ENCODE assay signal across 8 mouse cellular contexts in the genomic region with DNA sequence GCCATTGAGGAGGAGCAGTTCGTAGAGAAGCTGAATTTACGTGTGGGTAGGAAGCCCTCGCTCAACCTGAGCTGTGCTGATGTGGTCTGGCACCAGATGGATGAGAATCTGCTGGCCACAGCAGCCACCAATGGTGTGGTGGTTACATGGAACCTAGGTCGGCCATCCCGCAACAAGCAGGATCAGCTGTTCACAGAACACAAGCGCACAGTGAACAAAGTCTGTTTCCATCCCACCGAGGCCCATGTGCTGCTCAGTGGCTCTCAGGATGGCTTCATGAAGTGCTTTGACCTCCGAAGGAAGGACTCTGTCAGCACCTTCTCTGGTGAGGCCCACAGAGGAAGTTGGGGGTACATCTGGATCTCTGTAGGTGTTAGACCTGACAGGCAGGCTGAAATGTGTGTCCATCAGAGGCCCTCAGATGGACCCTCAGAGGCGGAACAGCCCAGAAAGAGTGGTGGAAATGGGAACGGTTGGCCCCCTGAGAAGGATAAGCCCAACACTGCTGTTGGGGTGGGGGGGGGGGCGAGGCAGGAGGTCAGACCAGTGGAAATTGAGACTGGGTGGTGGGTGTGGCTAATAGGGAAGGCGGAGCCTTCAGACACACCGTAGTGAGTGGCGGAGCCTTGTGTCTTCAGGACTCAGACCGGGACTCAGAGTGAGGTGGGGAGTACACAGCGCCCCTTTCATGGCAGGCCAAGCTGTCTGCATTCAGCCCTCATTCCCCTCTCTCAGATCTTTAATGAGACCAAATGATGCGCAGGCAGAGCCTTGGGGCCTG. TPM values are rescaled to one million over a fixed set of nuclear protein-coding genes. Genes with fewer than 3 reads are reported as not detected.
DNase-seq lines count a peak whose midpoint lies in the region; ATAC-seq and TF ChIP-seq lines count a peak whose summit lies in the region.

No protein-coding gene starts in this region.

- peak overlapping the region; percentile 96 for H3K4me3 ChIP-seq in thymus, adult 2 months (ENCODE audit: control insufficient read depth, insufficient read depth, low read length)
- H3K4me3 ChIP-seq in liver, embryonic 11.5 days (ENCODE audit: low read depth, low read length): peak overlapping the region; percentile 84
- peak overlapping the region; percentile 53 for H3K4me3 ChIP-seq in stomach, postnatal 0 days (ENCODE audit: low read depth, low read length)

- peak overlapping the region; percentile 89 for H3K4me2 ChIP-seq in liver, embryonic 11.5 days
- peak overlapping the region; percentile 68 for H3K4me2 ChIP-seq in stomach, postnatal 0 days (replicated peaks; ENCODE audit: low read depth)

- 82% methylated on average over 17 of the region's 17 CpGs for WGBS in thymus, adult 2 months
- WGBS in liver, embryonic 11.5 days: 56% methylated on average over 17 of the region's 17 CpGs
- 69% methylated on average over 16 of the region's 17 CpGs for WGBS in stomach, postnatal 0 days

- peak; percentile 44 for DNase-seq in cerebellum, adult 11-12 months
- no peak for DNase-seq in cerebellum, postnatal 10 days
- DNase-seq in thymus, adult 2 months: no peak
- no peak for DNase-seq in thymus, postnatal 14 days
- DNase-seq in liver, embryonic 11.5 days (ENCODE audit: low spot score): no peak
- peak; percentile 13 for DNase-seq in stomach, postnatal 0 days (ENCODE audit: low spot score)
- DNase-seq in gastrocnemius, adult 18-20 months (ENCODE audit: low spot score): no peak

- ATAC-seq in liver, embryonic 11.5 days (replicated peaks; ENCODE audit: low FRiP score): no peak; the same call in 1 of the 2 replicates
- no peak for ATAC-seq in stomach, postnatal 0 days (ENCODE audit: low FRiP score, low TSS enrichment)
- no peak for ATAC-seq in frontal cortex, adult (ENCODE audit: low TSS enrichment)

- no peaks in the 10 kb centered on the region for H3K36me3 ChIP-seq in thymus, adult 2 months (ENCODE audit: control insufficient read depth, insufficient read depth, low read length)
- peaks cover 20% of the 10 kb centered on the region for H3K36me3 ChIP-seq in liver, embryonic 11.5 days (ENCODE audit: control insufficient read depth, insufficient read depth, low read length)
- H3K36me3 ChIP-seq in stomach, postnatal 0 days (ENCODE audit: control insufficient read depth, insufficient read depth, low read length): peaks cover 7% of the 10 kb centered on the region

- H3K27ac ChIP-seq in thymus, adult 2 months (ENCODE audit: control insufficient read depth, insufficient read depth, low read length): no peak overlapping the region
- H3K27ac ChIP-seq in liver, embryonic 11.5 days (ENCODE audit: low read depth, low read length): no peak overlapping the region
- H3K27ac ChIP-seq in stomach, postnatal 0 days (replicated peaks): no peak overlapping the region

- peak overlapping the region; percentile 81 for H3K9ac ChIP-seq in liver, embryonic 11.5 days (ENCODE audit: low read depth, low read length)
- H3K9ac ChIP-seq in stomach, postnatal 0 days (ENCODE audit: low read length): peak overlapping the region; percentile 59

- TF ChIP-seq POLR2A in thymus, adult 2 months (IDR thresholded peaks at IDR 0.05; ENCODE audit: control insufficient read depth, extremely low read depth, insufficient read depth, low read length, poor library complexity): no peak

- H3K27me3 ChIP-seq in thymus, adult 2 months (ENCODE audit: control insufficient read depth, insufficient read depth, low read length): peaks cover 3% of the 10 kb centered on the region; the same call in 1 of the 2 replicates
- H3K27me3 ChIP-seq in liver, embryonic 11.5 days (replicated peaks; ENCODE audit: control insufficient read depth, insufficient read depth, low read length): peaks cover 18% of the 10 kb centered on the region
- H3K27me3 ChIP-seq in stomach, postnatal 0 days (ENCODE audit: control insufficient read depth, insufficient read depth, low read length): no peaks in the 10 kb centered on the region

- peaks cover 28% of the 10 kb centered on the region for H3K4me1 ChIP-seq in thymus, adult 2 months (replicated peaks; ENCODE audit: control insufficient read depth, insufficient read depth, low read length)
- H3K4me1 ChIP-seq in liver, embryonic 11.5 days (replicated peaks; ENCODE audit: control insufficient read depth, insufficient read depth, low read length): peaks cover 23% of the 10 kb centered on the region
- peaks cover 13% of the 10 kb centered on the region for H3K4me1 ChIP-seq in stomach, postnatal 0 days (replicated peaks; ENCODE audit: control insufficient read depth, insufficient read depth)

- TF ChIP-seq EP300 in stomach, postnatal 0 days (optimal IDR thresholded peaks at IDR 0.05): no peak

- H3K9me3 ChIP-seq in liver, embryonic 11.5 days (ENCODE audit: control insufficient read depth, low read length): no peaks in the 10 kb centered on the region
- H3K9me3 ChIP-seq in stomach, postnatal 0 days (ENCODE audit: control insufficient read depth, low read length): no peaks in the 10 kb centered on the region

- TF ChIP-seq CTCF in thymus, adult 2 months (IDR thresholded peaks at IDR 0.05; ENCODE audit: borderline replicate concordance, control insufficient read depth, extremely low read depth, insufficient read depth, low read length, poor library complexity): no peak
- TF ChIP-seq CTCF in stomach, postnatal 0 days (IDR thresholded peaks at IDR 0.05; ENCODE audit: low read depth): no peak

RNA-seq across cellular contexts. Expression of a gene that starts 1.1 kb away (rescaled TPM):
- 86.3 and 89.1 TPM in 2 replicates for polyA plus RNA-seq in thymus, adult 2 months (2012; rRNA removed)
- 29.8 and 31.9 TPM in 2 replicates for polyA plus RNA-seq in liver, embryonic 11.5 days (2014; fragmentation: Nextera tagmentation; extraction: Ambion mirVana)
- 10.8 and 12.5 TPM in 2 replicates for polyA plus RNA-seq in stomach, postnatal 0 days (2015; fragmentation: Nextera tagmentation; extraction: Ambion mirVana)
- 1 to 10 TPM; 9.6 to 9.8 TPM for total RNA-seq in gastrocnemius, adult 18-20 months (2021)

RNA-seq across cellular contexts. Expression of a gene that starts 4.1 kb away (rescaled TPM):
- polyA plus RNA-seq in thymus, adult 2 months (2012; rRNA removed): 78.1 and 83.2 TPM in 2 replicates
- 36.6 and 37.0 TPM in 2 replicates for polyA plus RNA-seq in liver, embryonic 11.5 days (2014; fragmentation: Nextera tagmentation; extraction: Ambion mirVana)
- polyA plus RNA-seq in stomach, postnatal 0 days (2015; fragmentation: Nextera tagmentation; extraction: Ambion mirVana): 29.7 and 31.5 TPM in 2 replicates
- total RNA-seq in gastrocnemius, adult 18-20 months (2021): 10 to 100 TPM; 12.6 to 14.2 TPM

RNA-seq across cellular contexts. Expression of a gene that starts 8.7 kb away (rescaled TPM):
- polyA plus RNA-seq in thymus, adult 2 months (2012; rRNA removed): 162 and 190 TPM in 2 replicates
- polyA plus RNA-seq in liver, embryonic 11.5 days (2014; fragmentation: Nextera tagmentation; extraction: Ambion mirVana): 249 and 252 TPM in 2 replicates
- 215 and 224 TPM in 2 replicates for polyA plus RNA-seq in stomach, postnatal 0 days (2015; fragmentation: Nextera tagmentation; extraction: Ambion mirVana)
- total RNA-seq in gastrocnemius, adult 18-20 months (2021): 10 to 100 TPM; 88.4 to 92.9 TPM

RNA-seq across cellular contexts. Expression of a gene that starts 12.5 kb away (rescaled TPM):
- polyA plus RNA-seq in thymus, adult 2 months (2012; rRNA removed): 20.6 and 29.2 TPM in 2 replicates
- polyA plus RNA-seq in liver, embryonic 11.5 days (2014; fragmentation: Nextera tagmentation; extraction: Ambion mirVana): 0.60 and 1.6 TPM in 2 replicates
- 3.1 and 4.3 TPM in 2 replicates for polyA plus RNA-seq in stomach, postnatal 0 days (2015; fragmentation: Nextera tagmentation; extraction: Ambion mirVana)
- total RNA-seq in gastrocnemius, adult 18-20 months (2021): 10 to 100 TPM; 10.7 to 14.7 TPM

RNA-seq across cellular contexts. Expression of a gene that starts 15.7 kb away (rescaled TPM):
- 0.59 and 0.61 TPM in 2 replicates for polyA plus RNA-seq in thymus, adult 2 months (2012; rRNA removed)
- 0.99 and 1.2 TPM in 2 replicates for polyA plus RNA-seq in liver, embryonic 11.5 days (2014; fragmentation: Nextera tagmentation; extraction: Ambion mirVana)
- polyA plus RNA-seq in stomach, postnatal 0 days (2015; fragmentation: Nextera tagmentation; extraction: Ambion mirVana): 1.3 and 1.9 TPM in 2 replicates
- total RNA-seq in gastrocnemius, adult 18-20 months (2021): under 1 TPM; 0.62 to 0.91 TPM

Comparison
In these comparisons a context has a peak if more than half of its experiments do, and no peak if none do; other contexts are left out.
1. DNase-seq: peak in cerebellum, adult 11-12 months (single experiment) and stomach, postnatal 0 days (single experiment); none in cerebellum, postnatal 10 days (0 of 2), thymus, adult 2 months (single experiment), thymus, postnatal 14 days (single experiment), liver, embryonic 11.5 days (single experiment) and gastrocnemius, adult 18-20 months (single experiment).
2. Peak in every context shown above with its lines, with median percentiles within 50 percentile points of each other: H3K4me3 ChIP-seq.